Mouse (Mus musculus): ENCODE measurements around the gene Ppil1.
A peak's percentile ranks its signal among the peaks of the same experiment; 100 is the strongest.

Gene Ppil1

DNA sequence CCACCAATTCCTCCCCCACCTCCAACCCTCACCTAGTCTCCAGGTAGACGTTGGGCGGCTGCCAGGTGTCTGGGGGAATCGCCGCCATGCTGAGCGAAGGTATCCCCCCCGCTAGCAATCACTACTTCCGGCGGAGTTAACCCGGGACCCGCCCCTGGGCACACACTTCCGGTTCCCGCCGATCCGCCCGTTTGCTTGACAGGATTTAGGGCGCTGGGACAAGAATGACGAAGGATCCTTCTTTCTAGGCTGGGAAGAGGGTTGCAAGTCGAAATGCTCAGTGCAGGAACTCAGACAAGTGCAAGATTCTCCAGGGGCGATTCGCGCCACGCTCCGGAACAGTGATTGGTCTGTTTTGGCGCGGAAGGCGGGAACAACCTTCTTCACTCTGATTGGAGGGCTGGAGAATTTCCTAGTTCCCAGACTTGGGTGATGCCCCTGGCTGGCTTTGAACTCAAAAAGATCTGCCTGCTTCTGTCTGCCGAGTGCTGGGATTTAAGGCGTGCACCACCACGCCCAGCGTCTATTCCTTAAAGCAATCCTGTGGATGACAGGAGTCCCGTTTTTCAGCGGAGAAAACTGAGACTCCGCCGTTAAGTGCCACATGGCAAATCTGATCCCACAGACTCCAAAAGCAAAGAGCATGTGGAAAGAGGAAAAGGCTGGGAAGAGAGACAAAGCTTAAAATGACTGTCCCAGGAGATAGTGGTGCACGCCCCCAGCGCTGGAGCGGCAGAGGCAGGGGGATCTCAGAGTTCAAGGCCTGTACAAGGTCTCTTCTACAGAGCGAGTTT is at the start of gene Ppil1:
Ppil1 (minus strand) TSS at position 347 of the 794 bp plus-strand sequence.
- peak; percentile 88 for DNase-seq (ENCODE audit: low spot score)

- DNase-seq (ENCODE audit: low spot score), result peak; percentile 28
These were observed 49.3 kb upstream of the Ppil1 start for GRCm38 (mm10) chr17:29313300-29313699.

- DNase-seq (ENCODE audit: low spot score), result no peak
These were observed 48.1 kb upstream of the Ppil1 start for GRCm38 (mm10) chr17:29312082-29312481.

DNA sequence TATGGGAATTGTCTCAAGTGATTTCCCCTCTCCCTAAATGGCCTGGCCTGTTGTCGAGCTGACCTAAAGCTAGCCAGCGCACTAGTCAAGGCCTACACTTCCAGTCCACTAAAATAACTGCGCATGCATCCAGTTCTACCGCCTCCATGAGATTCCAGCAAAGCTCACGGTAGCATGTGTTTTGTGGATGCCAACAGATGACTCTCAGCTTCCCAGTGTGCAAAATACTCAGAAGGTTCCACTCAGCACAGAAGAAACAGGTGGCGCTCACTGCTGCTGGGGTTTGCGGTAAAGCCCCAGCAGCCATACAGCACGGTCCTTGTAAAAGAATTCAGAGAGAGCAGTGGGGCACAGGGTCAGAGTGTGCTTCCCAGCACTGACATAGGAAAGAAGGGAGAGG is 47.6 kb upstream of the Ppil1 start:
- no peak for DNase-seq (ENCODE audit: low spot score)

DNA sequence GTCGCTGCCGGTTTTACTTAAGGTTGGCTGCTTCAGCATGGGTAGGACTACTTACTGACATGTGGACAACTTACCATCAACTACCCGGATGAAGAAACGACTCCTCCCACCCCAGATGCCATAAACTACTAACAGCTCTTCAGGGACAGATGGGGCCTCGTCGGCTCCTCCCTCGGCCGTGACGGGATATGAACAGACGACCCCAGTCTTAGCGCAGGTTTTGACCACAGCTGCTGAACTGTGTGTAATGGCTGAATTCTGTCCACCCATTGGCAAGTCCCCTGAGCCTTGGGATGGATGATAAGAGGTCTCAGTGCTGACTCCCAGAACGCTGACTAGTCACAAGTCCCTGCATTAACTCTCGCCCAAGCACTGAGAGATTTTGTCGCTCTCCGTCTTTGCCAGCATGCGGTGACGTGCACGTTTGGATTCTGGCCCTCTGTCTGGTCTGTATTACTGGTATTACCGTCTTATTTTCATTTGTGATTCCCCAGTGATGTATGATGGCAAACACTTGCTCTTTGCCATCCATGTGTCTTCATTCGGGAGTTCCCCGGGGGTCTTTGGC is 46.2 kb upstream of the Ppil1 start:
- no peak for DNase-seq (ENCODE audit: low spot score)

GRCm38 (mm10) chr17:29305871-29306270 is 41.9 kb upstream of the Ppil1 start:
- no peak for DNase-seq (ENCODE audit: low spot score)

GRCm38 (mm10) chr17:29305058-29305806 is 41.2 kb upstream of the Ppil1 start:
- DNase-seq (ENCODE audit: low spot score), result no peak

- no peak for DNase-seq (ENCODE audit: low spot score)
These were observed 40.5 kb upstream of the Ppil1 start for GRCm38 (mm10) chr17:29304376-29305057.

DNA sequence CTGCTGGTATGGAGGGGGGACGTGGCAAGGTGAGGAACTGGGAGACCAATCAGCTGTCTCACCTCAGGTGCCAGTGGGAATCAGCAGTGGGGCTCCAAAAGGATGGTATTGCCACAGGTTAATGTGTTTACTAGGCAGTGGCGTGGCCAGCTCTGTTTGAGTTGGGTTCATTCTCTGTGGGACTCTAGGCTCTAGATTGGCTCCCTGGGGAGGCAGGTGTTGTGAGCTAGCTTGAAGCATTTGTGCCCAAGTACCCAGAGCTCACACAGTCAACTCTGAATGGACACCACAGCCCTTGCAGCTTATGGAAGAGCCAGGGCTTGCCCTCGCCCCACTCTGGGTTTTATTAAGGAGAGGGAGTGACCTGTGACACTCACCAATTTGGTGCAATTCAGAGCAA is 39.9 kb upstream of the Ppil1 start:
- no peak for DNase-seq (ENCODE audit: low spot score)

GRCm38 (mm10) chr17:29303087-29303486 is 39.1 kb upstream of the Ppil1 start:
- no peak for DNase-seq (ENCODE audit: low spot score)

GRCm38 (mm10) chr17:29302149-29302548 is 38.2 kb upstream of the Ppil1 start:
- no peak for DNase-seq (ENCODE audit: low spot score)

DNA sequence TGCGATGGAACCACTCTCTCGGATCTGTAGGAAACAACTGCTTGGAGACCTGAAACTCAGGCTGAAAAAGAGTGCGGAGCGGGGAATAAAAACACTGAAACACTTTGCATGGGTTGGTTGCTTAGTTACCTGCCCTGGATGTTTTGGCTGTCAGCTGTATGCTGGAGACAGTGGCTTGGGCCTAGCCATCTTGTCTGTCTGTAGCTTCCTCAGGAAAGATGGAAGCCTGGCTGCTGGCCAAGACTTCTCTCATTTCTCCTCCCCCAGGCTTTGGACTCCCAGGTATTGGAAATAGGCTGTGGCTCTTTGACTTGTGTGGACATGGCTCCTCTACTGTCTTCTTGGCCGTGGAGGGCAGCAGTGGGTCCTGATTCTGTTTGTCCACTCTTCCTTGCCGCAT is 37.4 kb upstream of the Ppil1 start:
- no peak for DNase-seq (ENCODE audit: low spot score)

DNA sequence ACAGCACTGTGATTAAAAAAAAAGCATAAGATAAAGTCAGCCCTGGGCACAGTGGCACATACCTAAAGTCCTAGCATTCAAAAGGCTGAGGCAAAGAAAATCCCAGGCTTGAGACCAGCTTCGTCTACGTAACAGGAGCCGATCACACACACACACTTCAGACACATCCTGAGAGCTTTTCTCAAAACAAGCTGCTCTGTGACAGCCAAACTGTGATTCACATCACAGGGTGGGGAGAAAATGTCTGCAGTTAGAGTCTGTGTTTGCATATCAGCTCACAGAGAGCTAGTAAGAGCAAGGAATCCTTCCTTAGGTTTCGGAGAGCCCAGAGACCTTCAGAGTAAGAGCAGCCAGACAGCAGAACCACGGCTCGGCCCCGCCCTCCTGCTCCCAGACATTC is 36.9 kb upstream of the Ppil1 start:
- no peak for DNase-seq (ENCODE audit: low spot score)

GRCm38 (mm10) chr17:29299282-29299681 is 35.3 kb upstream of the Ppil1 start:
- no peak for DNase-seq (ENCODE audit: low spot score)

- DNase-seq (ENCODE audit: low spot score), result no peak
These were observed 33.8 kb upstream of the Ppil1 start for GRCm38 (mm10) chr17:29297813-29298212.

DNA sequence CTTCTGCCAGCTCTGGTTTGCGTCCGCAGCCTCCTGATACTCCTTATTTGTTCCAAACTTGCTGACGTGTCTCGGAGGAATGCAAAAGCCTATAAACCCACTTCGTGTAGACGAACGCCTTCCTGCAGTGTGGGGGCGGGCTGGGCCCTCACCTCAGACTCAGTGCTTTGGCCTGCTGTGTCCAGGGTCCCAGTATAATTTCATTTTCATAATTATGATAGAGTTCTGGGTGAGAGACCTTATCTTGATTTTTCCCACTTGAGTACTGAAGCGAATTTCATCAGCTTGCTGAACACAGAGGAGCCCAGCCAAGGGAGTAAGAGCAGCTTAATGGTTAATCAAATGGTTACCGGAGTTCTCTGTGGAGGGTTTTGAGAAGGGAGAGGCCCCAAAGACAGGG is 33.3 kb upstream of the Ppil1 start:
- DNase-seq (ENCODE audit: low spot score), result no peak

DNA sequence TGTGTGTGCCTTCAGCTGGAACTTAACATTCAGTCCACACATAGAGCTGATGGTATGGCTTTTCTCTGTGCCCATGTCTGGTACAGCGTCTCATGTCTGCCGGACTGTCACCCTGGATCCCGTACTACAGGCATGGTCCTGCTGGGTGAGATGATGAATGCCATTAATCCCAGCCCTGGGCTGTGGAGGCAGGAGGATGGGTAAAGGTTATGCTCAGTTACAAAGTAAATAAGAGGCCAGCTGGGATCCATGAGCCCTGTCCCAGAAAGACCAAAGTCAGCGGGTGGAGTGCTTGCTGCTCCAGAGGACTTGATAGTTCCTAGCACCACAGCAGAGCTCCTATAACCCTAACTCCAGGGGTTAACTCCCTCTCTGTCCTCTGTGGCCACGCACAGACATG is 31.8 kb upstream of the Ppil1 start:
- no peak for DNase-seq (ENCODE audit: low spot score)

GRCm38 (mm10) chr17:29293807-29294605 is 30.0 kb upstream of the Ppil1 start:
- DNase-seq (ENCODE audit: low spot score), result no peak

DNA sequence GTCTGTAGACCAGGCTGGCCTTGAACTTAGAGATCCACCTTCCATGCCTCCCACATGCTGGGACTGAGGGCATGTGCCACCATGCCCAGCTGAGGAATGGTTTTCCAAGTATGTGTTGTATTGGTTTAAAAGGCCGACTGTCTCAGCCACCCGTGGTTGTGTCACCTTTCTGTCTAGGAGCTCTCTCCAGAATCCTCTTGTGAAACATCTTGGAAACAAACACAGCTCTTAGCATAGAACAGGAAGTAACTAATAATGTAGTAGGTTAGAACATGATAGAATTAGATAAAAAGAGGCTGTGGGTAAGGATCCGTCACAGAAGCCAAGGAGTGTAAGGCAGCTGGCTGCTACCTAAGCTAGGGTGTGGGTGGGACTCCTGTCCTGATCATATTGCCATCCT is 29.0 kb upstream of the Ppil1 start:
- peak; percentile 34 for DNase-seq (ENCODE audit: low spot score)

- no peak for DNase-seq (ENCODE audit: low spot score)
These were observed 27.8 kb upstream of the Ppil1 start for GRCm38 (mm10) chr17:29291793-29292192.

DNA sequence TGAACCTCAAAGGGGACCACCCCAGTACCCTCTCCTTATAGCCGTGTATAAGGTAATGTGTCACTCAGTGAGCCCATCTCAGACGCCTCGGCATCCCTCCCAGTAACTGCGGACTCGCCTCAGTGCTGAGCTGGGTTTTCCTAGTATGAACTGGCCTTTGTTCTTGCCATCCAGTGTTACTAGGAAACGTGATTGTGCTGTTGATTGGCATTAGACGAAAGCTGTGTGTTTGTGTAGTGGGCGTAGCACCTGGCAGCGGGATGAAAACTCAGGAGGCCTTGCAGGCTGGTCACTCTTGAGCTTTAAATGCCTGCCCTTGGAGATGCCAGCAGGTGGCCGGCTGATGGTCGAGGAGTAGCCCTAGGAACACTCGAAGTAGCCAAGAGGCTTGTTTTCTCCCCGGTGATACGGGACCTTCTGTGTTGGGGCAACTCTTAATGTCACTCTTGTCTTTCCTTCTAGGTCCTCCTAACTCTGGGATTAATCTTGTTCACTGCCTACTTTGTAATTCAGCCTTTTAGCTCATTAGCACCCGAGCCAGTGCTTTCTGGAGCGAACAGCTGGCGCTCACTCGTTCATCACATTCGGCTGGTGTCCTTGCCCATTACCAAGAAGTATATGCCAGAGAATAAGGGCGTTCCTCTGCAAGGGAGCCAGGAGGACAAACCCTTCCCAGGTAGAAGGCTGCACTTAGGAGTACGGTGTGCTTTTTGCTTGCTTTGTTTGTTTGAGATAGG is 18.4 kb upstream of the Ppil1 start:
- no peak for DNase-seq (ENCODE audit: low spot score)
